Mouse (Mus musculus): ENCODE results near the gene Hdgfl3.

Hdgfl3 gene

DNA sequence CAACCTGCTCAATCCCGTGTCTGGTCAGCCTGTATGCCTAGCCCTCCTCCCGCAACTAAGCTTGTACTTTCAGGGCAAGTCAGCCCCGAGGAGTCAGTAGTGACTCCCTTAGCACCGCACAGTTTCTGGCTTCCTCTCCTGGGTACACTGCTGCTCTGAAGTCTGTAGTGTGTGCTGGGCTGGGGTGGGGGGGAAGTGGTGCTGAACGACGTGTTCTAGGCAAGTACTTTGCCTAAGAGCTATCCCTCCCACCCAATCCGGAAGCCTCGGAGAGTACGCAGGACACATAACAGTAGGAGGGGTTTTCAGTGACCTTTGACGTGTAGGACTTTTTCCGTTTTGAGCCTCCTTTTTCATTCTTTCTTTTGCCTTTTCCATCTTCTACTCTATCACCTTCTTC, 34.9 kb downstream of the Hdgfl3 start:
- DNase-seq (ENCODE audit: low read depth, low spot score), result no peak

GRCm38 (mm10) chr7:81885128-81885527, 49.1 kb downstream of the Hdgfl3 start:
- DNase-seq (ENCODE audit: low read depth, low spot score), result no peak

GRCm38 (mm10) chr7:81881600-81881999, 52.7 kb downstream of the Hdgfl3 start:
- DNase-seq (ENCODE audit: low read depth, low spot score), result no peak

DNA sequence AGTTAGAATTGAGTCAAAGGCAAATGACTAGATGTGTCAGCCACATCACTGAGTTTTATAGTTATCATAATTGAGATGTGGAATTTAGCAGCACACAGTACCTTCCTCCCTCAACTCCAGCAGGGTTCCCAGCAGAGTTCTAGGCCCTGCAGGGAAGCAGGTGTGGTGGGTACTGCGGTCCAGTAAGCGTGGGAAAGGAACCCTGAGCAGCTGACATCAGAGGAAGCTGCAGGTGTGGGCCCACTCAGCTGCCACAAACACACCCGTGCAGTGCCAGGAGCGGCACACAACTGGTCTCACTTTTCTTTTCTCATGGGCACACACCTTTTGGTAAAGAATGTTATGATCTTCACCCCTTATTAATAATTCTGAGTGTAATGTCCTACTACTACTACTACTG, 53.5 kb downstream of the Hdgfl3 start:
- no peak for DNase-seq (ENCODE audit: low read depth, low spot score)

DNA sequence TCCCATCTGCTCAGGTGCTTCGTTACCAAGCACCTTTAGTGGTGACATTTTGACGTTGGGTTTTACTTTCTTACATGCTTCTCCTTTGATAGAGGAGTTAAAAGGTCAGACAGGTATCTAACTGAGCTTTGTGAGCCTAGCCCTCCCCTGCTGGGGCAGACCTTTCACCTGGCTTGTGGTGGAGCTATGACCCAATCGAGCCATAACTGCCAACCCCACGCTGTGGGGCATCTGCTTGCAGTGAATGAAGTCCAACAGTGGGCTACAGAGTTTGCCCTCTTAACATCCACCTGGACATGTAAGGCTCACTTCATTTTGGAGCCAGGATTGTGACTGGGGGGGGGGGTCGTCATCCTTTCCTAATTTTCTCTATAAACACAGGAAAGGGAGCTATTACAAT, 54.0 kb downstream of the Hdgfl3 start:
- no peak for DNase-seq (ENCODE audit: low read depth, low spot score)

DNA sequence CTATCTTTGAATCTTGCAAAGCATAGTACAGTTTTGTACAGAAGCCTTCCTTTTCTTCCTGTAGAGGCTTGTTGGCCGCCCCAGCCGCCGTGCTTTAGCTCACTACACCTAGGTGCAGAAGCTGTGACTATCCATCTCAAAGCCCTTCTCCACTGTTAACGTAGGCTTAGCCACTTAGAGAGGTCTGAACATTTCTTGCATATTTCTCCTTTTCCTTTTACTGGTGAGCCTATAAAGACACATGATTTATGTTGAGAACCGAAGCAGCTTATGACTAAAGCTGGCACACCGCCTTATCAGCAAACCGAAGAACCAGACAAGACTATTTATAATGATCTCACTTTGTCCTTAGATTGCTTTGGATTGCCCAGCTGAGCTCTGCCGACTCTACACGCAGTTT, 58.9 kb downstream of the Hdgfl3 start:
- no peak for DNase-seq (ENCODE audit: low read depth, low spot score)

- DNase-seq (ENCODE audit: low read depth, low spot score), result no peak
Observed at GRCm38 (mm10) chr7:81874636-81875035, 59.6 kb downstream of the Hdgfl3 start.

- no peak for DNase-seq (ENCODE audit: low read depth, low spot score)
Observed at GRCm38 (mm10) chr7:81873807-81874206, 60.5 kb downstream of the Hdgfl3 start.

DNA sequence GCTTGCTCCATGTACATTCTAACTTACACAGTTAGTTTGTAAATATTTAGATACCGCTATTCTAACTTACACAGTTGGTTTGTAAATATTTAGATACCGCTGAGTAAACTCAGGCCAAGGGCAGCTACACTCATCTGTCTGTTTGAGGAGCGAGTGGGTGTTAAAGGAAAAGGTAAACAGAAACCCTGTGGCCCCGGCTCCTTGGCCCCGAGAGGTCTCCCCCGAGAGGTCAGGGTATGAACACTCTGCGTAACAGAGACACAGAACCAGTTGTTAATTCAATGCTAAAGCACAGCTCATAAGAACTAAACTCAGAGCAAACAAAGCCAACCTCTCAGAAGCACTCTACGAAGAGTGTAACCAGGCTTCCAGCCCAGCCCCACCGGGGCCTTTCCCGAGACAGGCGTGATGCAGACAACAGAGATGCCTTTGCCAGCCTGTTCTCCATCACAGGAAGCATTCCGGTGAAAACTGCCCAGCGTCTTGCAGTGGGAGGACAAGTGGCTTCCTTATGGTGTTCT, 61.7 kb downstream of the Hdgfl3 start:
- no peak for DNase-seq (ENCODE audit: low read depth, low spot score)

DNA sequence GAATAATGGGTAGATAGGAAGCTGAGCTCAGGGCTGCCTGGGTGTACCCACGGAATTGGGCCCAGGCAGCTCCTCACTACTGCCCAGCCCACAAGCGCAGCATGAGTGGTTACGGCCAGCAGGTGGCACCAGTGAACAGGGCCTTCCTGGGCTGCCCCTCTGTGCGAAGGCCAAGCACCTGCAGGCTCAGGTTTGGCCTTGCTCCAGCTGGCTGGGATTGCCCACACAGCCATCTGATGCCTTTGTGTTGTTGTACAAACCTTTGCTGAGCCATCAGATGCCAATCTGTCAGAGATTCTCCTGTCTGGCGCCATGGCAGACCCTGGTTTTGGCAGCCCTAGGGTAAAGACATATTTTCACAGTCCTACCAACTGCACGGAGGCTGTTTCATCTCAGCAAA, 66.1 kb downstream of the Hdgfl3 start:
- peak; percentile 40 for DNase-seq (ENCODE audit: low read depth, low spot score)

GRCm38 (mm10) chr7:81867231-81867930, 66.9 kb downstream of the Hdgfl3 start:
- no peak for DNase-seq (ENCODE audit: low read depth, low spot score)

DNA sequence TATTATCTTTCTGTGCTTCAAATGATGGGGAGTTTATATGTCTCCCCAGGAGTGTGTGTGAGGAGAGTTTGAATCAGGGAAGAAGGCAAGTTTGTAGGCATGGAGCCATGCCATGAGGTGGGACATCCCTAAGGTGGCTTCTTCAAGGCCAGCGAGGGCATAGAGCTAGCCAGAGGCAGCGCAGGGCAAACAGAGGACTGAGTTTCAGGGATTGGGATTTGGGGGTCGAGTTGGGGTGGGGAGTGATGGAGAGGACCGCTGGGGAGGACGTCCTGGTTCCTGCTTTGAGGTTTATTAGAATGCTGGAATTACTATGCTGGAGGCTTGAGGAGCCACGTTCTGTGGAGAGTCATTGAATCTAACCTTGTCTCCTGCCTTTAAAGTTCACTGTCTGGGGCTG, 68.3 kb downstream of the Hdgfl3 start:
- DNase-seq (ENCODE audit: low read depth, low spot score), result no peak

GRCm38 (mm10) chr7:81864552-81864951, 69.7 kb downstream of the Hdgfl3 start:
- no peak for DNase-seq (ENCODE audit: low read depth, low spot score)

DNA sequence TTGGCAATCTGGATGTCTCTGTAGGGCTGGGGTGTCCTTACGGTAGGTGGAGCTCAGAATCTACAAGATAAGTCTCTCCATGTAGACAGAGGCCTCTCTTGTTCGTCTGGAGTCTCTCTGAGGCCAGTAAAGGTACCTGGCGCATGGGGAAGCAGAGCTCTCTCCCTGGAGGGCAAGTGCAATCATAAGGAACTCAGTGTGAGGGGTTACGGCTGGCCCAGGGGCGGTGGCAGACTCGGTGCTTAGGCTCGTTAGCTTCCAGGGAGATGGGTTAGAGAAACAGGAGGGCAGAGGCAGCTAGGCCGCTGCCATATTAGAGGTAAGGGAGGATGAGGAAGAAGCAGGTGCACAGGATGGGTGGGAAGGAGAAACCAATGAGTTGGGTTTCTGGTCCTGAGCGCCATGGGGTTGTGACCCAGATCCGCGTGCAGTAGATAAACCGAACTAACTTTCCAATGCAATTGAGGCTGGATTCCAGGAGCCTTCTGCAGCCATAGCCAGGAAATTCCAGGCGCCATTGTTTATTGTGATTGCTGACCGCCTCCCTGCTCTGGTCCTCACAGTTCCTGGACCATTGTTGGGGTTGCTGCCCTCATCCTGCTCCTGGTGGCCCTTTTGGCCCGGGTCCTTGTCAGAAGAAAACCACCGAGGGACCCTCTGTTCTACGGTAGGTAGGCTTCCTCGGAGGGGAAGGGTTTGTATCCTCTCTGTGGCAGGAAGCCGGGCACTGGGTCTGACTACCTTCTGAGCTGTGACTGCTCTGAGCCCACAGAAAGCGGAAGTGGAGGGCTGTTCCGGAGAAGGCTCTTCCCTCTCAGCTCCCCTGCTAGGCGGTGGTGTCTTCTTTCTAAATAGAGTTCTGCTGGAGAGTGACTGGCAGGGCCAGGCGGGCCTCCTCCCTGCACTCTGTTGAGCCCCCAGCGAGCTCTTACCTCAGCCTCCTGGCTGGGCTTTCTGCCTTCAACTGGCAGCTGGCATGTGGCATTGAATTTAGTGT, 71.4 kb downstream of the Hdgfl3 start:
- no peak for DNase-seq (ENCODE audit: low read depth, low spot score)

GRCm38 (mm10) chr7:81861921-81862320, 72.4 kb downstream of the Hdgfl3 start:
- DNase-seq (ENCODE audit: low read depth, low spot score), result no peak

GRCm38 (mm10) chr7:81861461-81861860, 72.8 kb downstream of the Hdgfl3 start:
- DNase-seq (ENCODE audit: low read depth, low spot score), result no peak

GRCm38 (mm10) chr7:81860996-81861395, 73.3 kb downstream of the Hdgfl3 start:
- DNase-seq (ENCODE audit: low read depth, low spot score), result no peak

DNA sequence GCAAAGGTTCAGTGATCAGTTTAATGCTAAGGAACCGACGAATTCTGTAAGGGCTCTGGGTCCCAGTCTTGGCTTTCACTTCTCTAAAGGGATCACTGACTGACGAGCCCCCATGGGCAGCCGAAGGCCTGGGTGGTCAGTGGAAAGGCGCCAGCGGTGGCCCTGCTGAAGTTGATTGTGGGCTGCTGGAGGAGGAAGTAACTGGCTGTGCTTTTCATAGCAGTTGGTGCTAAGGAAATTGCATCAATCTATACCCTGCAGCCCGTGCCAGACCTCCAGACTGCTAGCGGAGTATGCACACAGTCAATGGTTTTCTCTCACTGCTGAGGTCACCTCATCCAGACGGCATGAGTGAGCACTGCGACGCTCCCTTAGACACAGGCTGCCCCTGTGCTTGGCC, 74.2 kb downstream of the Hdgfl3 start:
- no peak for DNase-seq (ENCODE audit: low read depth, low spot score)

DNA sequence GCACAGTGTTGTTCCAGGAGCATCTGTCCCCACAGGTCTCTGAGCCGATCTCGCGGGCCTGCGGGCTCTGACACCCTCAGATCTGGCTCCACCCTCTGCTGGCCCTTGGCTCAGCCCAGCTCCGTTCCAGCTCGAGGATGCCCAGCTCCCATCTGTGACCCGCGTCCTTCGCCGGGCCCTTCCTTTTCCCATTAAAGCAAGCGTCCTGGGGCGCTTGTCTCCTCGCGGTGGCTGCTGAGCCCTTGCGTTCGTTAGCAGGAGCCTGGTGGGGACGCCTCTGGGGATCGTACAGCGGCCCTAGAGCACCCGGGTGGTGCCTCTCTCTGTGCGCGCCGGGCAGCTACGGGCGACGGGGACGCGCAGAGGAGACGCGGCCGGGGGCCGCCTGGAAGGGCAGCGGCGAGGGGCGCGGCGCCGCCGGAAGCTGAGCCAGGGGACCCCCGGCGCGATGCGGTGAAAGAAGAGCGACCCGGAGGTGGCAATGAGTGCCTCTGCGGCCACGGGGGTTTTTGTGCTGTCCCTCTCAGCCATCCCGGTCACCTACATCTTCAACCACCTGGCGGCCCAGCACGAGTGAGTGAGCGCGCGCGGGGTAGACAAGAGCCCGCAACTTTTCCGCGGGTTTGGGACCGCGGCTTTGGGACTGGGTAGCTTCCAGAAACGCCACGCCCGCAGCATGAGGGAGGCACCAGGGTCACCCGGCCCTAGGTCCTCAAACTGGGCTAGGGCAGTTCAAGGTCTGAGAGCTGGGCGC, 75.1 kb downstream of the Hdgfl3 start, which contains the start of gene Tm6sf1:
Gene Tm6sf1 (plus strand): TSS at position 34 of the 754 bp plus-strand sequence.
- no peak for DNase-seq (ENCODE audit: low read depth, low spot score)

- no peak for DNase-seq (ENCODE audit: low read depth, low spot score)
Observed at GRCm38 (mm10) chr7:81858236-81858635, 76.0 kb downstream of the Hdgfl3 start.

- DNase-seq (ENCODE audit: low read depth, low spot score), result no peak
Observed at GRCm38 (mm10) chr7:81856221-81856620, 78.1 kb downstream of the Hdgfl3 start.

GRCm38 (mm10) chr7:81855694-81856093, 78.6 kb downstream of the Hdgfl3 start, which contains the start of gene Gm10160:
Gene Gm10160 (minus strand): TSS chr7:81855794.
- no peak for DNase-seq (ENCODE audit: low read depth, low spot score)

All from brain, embryonic 18.5 days (tissue).